Mouse (Mus musculus) intestine, embryonic 16.5 days (tissue): ENCODE measurements around the gene Nf2. TPM values are rescaled to one million over a fixed set of nuclear protein-coding genes. Genes with fewer than 3 reads are reported as not detected.
A peak's percentile ranks its signal among the peaks of the same experiment; 100 is the strongest.

ENCODE experiments used
- ATAC-seq: fragments of 200-750 bp; cut with Nextera tagmentation; 2 replicates; pipeline ENCODE4 v1.8.0; 2017; ENCODE audit warnings: moderate TSS enrichment, moderate library complexity
- H3K27ac ChIP-seq: fragments of 300-500 bp; sonication (generic); 2 replicates; pipeline ENCODE4 v1.5.1; 2014; ENCODE audit warnings: mild to moderate bottlenecking, low read length
- H3K27me3 ChIP-seq: fragments of 300-500 bp; sonication (generic); replicated peaks from 2 replicates; pipeline ENCODE4 v1.6.1; 2014; ENCODE audit warnings: low read length, control low read depth, mixed read lengths; ENCODE audit not compliant: control insufficient read depth, insufficient read depth
- H3K36me3 ChIP-seq: fragments of 300-500 bp; sonication (generic); 2 replicates; pipeline ENCODE4 v1.6.1; 2014; ENCODE audit warnings: low read length, control low read depth; ENCODE audit not compliant: control insufficient read depth, insufficient read depth
- H3K4me1 ChIP-seq: fragments of 300-500 bp; sonication (generic); 2 replicates; pipeline ENCODE4 v1.6.1; 2014; ENCODE audit warnings: low read length, control low read depth, mixed read lengths; ENCODE audit not compliant: control insufficient read depth, insufficient read depth
- H3K4me2 ChIP-seq: fragments of 300-500 bp; sonication (generic); 2 replicates; pipeline ENCODE4 v1.6.1; 2014; ENCODE audit warnings: low read depth, low read length, control low read depth
- H3K4me3 ChIP-seq: fragments of 300-500 bp; sonication (generic); 2 replicates; pipeline ENCODE4 v1.5.1; 2014; ENCODE audit warnings: mild to moderate bottlenecking, low read length
- H3K9ac ChIP-seq: fragments of 300-500 bp; sonication (generic); 2 replicates; pipeline ENCODE4 v1.6.1; 2014; ENCODE audit warnings: low read depth, low read length
- H3K9me3 ChIP-seq: fragments of 300-500 bp; sonication (generic); 2 replicates; pipeline ENCODE4 v1.6.1; 2016; ENCODE audit warnings: low read length, control low read depth; ENCODE audit not compliant: control insufficient read depth
- WGBS: fragments of 180-500 bp; shearing (Covaris S2); extraction: QIAGEN DNeasy Blood & Tissue Kit; methylation state at CpG from one replicate; pipeline ENCODE4 v1.1.7; 2014; 5-methylcytosine and 5-hydroxymethylcytosine counted together
- polyA plus RNA-seq: library from polyadenylated mRNA; unstranded; fragments of >200 nt; fragmentation: Nextera tagmentation; extraction: Ambion mirVana; gene quantifications from 2 replicates; pipeline ENCODE4 v1.2.1, GENCODE M21; 2015

Gene Nf2
- polyA plus RNA-seq = 38.0 and 38.8 TPM in 2 replicates

DNA sequence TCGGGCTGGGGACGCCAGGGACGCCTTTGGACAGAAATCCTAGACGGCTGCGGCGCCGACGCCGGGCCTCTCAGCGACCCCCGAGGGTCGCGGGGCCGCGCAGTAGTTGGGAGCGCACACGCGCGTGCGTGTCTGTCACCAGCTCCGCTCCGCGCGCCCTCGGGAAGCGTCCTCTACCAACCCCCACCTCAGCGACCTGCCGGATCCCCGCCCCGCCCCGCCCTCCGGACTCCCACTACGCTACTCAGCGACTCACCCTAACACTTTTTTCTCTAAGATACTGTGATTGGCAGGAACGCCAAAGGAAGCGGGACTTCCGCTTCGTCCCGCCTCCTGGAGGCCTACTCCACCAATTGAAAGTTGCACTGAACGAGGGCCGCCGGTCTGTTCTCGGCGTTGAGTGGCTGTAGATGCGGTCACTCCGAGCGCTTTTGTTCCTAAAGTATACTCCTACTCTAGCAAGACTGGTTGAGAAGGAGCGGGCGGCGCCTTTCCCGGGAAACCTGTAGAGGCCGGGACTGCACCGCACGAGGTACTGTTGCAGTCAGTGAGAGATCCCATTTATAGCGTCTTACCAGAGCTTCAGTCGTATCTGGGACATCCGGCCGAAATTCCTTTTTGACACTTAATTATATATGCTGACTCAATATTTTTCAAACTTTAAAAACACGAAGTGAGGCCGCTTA, at the start of gene Nf2:
Gene Nf2 (minus strand): TSS at position 279 of the 686 bp plus-strand sequence.
- ATAC-seq = peak; percentile 100
- Histone ChIP-seq H3K27ac (peak within 1 kb of the TSS; percentile 87), H3K4me1 (peaks cover 6% of the 10 kb centered on the region), H3K9ac (peak within 1 kb of the TSS; percentile 99), H3K27me3 (no peaks in the 10 kb centered on the region), H3K4me2 (peak within 1 kb of the TSS; percentile 56), H3K4me3 (peak within 1 kb of the TSS; percentile 100), H3K36me3 (no peaks in the 10 kb centered on the region), H3K9me3 (no peaks in the 10 kb centered on the region)
- WGBS = under 1% methylated on average over 60 of the region's 60 CpGs

DNA sequence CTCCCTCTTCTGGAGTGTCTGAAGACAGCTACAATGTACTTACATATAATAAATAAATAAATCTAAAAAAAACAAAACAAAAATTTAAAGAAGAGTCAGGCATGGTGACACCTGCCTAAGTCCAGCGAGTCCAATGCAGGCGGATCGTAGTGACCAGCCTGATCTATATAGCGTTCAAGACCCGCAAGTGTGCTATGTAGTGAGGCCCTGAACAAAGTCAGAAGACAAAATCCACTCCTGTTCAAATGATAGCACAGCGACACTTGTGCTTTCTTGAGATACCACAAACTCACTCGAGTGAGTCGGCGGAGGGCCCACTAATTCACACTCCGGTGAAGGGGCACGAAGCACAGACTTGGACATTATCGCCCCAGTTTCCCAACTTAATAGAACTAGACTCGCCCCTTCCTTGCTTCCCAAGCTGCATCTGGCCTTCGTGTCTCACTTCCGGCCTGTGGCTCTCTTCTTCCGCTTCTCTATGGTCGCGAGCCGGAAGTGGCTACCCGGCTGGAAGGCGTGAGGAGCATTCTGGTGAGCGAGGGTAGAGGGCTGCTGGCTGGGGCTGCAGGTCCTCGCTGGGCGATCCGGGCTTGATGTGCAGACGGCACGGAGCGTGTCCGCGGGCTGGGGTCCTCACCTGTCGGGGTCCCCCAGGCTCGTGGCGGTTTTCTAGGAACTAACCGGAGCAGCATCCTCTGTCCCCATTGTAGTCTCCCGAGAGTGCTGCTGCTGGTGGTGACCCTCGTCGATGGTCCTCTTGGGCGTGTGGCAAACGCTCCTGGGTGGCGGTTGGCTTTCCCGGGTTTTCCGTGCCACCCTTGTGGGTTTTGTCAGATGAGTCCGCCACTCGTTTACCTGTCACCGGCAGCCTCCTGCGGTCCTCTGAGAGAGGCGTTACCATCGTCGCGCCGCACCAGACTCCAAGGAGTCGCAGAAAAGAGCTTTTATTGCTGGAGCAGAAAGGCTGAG, 45.8 kb upstream of the Nf2 start, which contains the start of gene Thoc5:
Gene Thoc5 (plus strand): TSS at position 473 of the 969 bp plus-strand sequence.
- Histone ChIP-seq H3K4me1 (peaks cover 5% of the 10 kb centered on the region), H3K9me3 (no peaks in the 10 kb centered on the region), H3K4me3 (peak within 1 kb of the TSS; percentile 94), H3K27me3 (no peaks in the 10 kb centered on the region), H3K9ac (peak within 1 kb of the TSS; percentile 87), H3K36me3 (peaks cover 7% of the 10 kb centered on the region), H3K4me2 (peak within 1 kb of the TSS; percentile 91), H3K27ac (peak within 1 kb of the TSS; percentile 74)
- peak; percentile 95 for ATAC-seq
- WGBS = 2% methylated on average over 52 of the region's 52 CpGs

DNA sequence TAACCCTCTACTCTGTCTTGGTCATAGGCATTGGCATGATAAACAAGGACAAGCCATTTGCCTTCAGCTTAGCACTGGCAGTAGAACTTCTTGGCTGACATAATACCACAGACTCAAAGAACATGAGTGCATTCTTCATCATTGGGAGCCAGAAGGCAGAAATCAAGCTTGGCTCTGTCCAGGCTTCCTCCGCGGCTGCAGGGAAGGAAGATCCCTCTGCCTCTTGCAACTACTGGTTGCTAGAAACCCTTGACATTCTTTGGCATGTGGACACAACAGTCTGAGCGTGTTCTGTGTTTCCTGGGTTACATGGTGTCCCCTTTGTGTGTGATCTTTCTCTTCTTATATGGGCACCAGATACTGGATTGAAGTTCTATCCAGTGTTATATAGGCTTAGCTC, 37.7 kb upstream of the Nf2 start:
- no peaks in the 10 kb centered on the region for H3K27me3 ChIP-seq
- no peak overlapping the region for H3K4me3 ChIP-seq
- WGBS = 87% methylated on average over 3 of the region's 3 CpGs
- no peak overlapping the region for H3K4me2 ChIP-seq
- peaks cover 5% of the 10 kb centered on the region; the same call in 1 of the 2 replicates for H3K36me3 ChIP-seq
- H3K27ac ChIP-seq = no peak overlapping the region
- no peak overlapping the region for H3K9ac ChIP-seq
- H3K4me1 ChIP-seq = peaks cover 6% of the 10 kb centered on the region
- no peak for ATAC-seq
- no peaks in the 10 kb centered on the region for H3K9me3 ChIP-seq

DNA sequence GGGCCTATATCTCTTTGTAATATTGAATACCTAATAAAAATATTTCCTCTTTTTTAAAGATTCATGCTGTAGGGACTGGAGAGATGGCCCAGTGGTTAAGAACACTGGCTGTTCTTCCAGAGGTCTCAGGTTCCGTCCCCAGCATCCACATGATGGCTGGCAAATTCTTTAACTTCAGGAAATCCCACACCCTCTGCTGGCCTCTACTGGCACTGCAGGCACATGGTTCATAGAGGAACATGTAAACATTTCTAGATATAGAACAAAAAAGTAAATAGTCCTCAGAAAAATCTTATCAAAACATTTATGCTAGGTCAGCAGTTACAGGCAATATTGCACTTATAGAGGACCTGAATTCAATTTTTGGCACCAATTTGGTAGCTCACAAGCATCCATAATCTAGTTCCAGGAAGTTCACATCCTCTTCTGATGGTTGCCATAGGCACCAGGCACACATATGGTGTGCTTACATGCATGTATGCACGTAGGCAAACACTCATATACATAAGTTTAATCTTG, 36.1 kb upstream of the Nf2 start:
- Histone ChIP-seq H3K4me3 (no peak overlapping the region), H3K9me3 (no peaks in the 10 kb centered on the region), H3K36me3 (0 out of 2 replicates have a peak, but pooled peaks cover 2% of the 10 kb centered on the region), H3K9ac (no peak overlapping the region), H3K27me3 (no peaks in the 10 kb centered on the region), H3K4me1 (peaks cover 14% of the 10 kb centered on the region), H3K4me2 (no peak overlapping the region), H3K27ac (no peak overlapping the region)
- ATAC-seq = no peak
- WGBS = 78% methylated on average over 2 of the region's 2 CpGs

DNA sequence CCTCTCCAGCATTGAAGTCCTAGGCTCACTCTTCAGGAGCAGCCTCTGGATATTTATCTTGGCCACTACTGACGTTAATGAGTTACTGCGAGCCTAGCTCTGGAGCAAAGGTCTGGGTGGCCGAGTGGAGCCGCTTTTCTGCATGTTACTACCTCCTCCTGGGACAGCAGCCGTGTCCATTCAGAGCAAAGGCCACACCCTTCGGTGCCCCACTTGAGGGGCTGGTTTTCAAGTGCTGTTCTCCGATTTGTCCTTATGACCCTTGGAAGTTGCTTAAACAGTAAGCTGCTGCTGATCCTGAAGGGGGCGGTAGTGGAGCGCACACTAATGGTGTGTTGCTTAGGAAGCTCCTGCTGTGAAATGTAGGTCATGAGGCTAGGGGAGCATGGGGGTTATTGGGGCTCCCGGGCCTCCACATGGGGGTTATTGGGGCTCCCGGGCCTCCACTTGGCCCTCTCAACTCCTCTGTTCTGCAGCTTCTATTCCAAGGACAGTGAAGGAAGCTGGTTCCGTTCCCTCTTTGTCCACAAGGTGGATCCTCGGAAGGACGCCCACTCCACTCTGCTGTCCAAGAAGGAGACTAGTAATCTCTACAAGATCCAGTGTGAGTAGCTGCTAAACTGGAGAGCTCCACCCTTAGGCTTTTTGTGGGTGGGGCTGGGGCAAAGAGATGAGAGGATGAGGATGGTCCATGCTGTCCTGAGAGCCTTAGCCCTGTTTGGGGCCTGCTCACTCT, 33.7 kb upstream of the Nf2 start:
- H3K27me3 ChIP-seq = no peaks in the 10 kb centered on the region
- 0 out of 2 replicates have a peak overlapping the region, but pooled peaks have one; percentile 34 for H3K4me2 ChIP-seq
- no peaks in the 10 kb centered on the region for H3K36me3 ChIP-seq
- H3K9ac ChIP-seq = peak overlapping the region; percentile 28; the same call in 1 of the 2 replicates
- ATAC-seq = peak; percentile 97
- no peaks in the 10 kb centered on the region for H3K9me3 ChIP-seq
- WGBS = 30% methylated on average over 14 of the region's 14 CpGs
- peaks cover 14% of the 10 kb centered on the region for H3K4me1 ChIP-seq
- peak overlapping the region; percentile 91 for H3K27ac ChIP-seq
- H3K4me3 ChIP-seq = peak overlapping the region; percentile 25

DNA sequence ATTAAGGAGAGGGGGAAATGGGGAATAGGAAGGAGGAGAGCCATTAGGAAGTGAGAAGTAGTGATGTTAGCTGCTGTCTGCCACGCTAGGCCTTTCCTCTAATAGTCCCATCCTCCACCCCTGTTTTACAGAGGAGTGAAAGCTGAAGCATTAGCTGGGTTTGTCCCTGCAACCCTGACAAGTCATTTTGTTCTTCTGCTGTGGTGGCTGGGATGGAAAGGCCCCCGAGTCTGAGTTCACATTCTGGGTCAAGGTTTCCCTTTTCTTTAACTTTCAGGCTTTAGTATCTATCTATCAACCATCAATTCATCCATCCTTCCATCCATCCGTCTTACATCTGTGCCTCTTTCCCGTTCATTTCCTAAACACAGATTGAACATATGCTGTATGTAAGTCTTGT, 31.8 kb upstream of the Nf2 start:
- Histone ChIP-seq H3K36me3 (peaks cover 3% of the 10 kb centered on the region), H3K27ac (no peak overlapping the region), H3K9me3 (no peaks in the 10 kb centered on the region), H3K9ac (no peak overlapping the region), H3K4me3 (no peak overlapping the region), H3K27me3 (no peaks in the 10 kb centered on the region), H3K4me1 (peaks cover 14% of the 10 kb centered on the region), H3K4me2 (no peak overlapping the region)
- ATAC-seq = no peak
- 78% methylated on average over 4 of the region's 4 CpGs for WGBS

DNA sequence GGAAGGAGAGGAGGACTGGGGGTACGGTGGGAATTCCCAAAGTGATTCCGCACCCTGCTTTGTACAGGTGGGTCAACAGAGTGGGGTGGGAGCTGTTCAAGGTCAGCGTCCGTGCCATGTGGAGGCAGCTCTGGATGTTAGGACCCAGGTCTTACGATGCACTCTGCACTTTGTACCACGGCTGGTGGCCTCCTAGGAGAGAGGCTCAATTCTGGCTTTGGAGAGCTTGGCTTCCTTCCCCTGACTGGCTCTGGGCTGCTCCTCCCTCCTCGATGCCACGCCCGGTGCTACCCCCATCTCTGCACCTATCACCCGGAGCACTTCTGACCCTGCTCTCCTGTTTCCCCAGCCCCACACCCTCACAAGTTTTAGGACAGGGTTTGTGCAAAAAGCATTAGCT, 25.2 kb upstream of the Nf2 start:
- WGBS = 9% methylated on average over 10 of the region's 10 CpGs
- Histone ChIP-seq H3K9me3 (no peaks in the 10 kb centered on the region), H3K27me3 (no peaks in the 10 kb centered on the region), H3K9ac (peak overlapping the region; percentile 68), H3K4me3 (peak overlapping the region; percentile 64), H3K4me2 (peak overlapping the region; percentile 56), H3K4me1 (0 out of 2 replicates have a peak, but pooled peaks cover 2% of the 10 kb centered on the region), H3K36me3 (peaks cover 3% of the 10 kb centered on the region), H3K27ac (peak overlapping the region; percentile 49)
- ATAC-seq = peak; percentile 80

DNA sequence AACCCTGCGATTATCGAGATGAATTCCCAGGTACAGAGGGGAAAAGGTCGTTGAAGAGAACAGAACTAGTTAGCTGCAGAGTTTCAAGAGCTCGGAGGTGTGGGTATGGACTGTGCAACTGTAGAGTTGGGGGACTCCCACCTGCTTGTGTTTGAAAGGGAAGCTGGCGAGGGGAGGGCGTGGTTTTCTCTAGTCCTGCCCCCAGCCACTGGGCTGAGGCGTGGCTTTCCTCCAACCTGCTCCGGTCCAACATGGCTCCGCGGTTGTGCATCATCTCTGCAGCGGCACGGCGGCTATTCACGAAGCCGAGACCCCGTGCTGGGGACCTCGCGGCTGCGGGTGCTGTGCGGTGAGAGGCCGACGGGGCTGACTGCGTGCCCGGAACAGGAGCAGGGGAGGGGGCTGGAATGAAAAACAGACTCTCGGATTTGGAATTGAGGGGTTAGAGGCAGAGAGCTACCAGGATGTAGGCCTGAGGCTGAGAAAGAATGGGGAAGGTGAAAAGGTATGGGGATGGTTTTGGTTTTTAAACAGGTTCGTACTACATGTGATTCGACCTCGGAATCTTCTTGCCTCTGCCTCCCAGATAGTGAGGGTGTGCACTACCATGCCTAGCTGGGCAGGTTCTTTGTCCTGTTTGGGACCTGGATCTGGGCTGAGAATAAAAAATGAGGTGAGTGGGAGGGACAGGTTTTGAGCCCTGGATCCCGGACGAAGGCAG, 24.6 kb upstream of the Nf2 start, which contains the start of gene Nipsnap1:
Gene Nipsnap1 (plus strand): TSS at position 197 of the 721 bp plus-strand sequence.
- WGBS = under 1% methylated on average over 30 of the region's 30 CpGs
- Histone ChIP-seq H3K9me3 (no peaks in the 10 kb centered on the region), H3K4me3 (peak within 1 kb of the TSS; percentile 64), H3K9ac (peak within 1 kb of the TSS; percentile 68), H3K27me3 (no peaks in the 10 kb centered on the region), H3K36me3 (peaks cover 3% of the 10 kb centered on the region), H3K27ac (peak within 1 kb of the TSS; percentile 49), H3K4me1 (0 out of 2 replicates have a peak, but pooled peaks cover 2% of the 10 kb centered on the region), H3K4me2 (peak within 1 kb of the TSS; percentile 56)
- ATAC-seq = peak; percentile 89
